Mouse (Mus musculus): ENCODE measurements around the gene Nup98. TPM values are rescaled to one million over a fixed set of nuclear protein-coding genes. Genes with fewer than 3 reads are reported as not detected.

The Nup98 gene
- total and polyA plus RNA-seq, 3 experiments, result 24.6 to 37.1 (median 25.0) TPM

DNA sequence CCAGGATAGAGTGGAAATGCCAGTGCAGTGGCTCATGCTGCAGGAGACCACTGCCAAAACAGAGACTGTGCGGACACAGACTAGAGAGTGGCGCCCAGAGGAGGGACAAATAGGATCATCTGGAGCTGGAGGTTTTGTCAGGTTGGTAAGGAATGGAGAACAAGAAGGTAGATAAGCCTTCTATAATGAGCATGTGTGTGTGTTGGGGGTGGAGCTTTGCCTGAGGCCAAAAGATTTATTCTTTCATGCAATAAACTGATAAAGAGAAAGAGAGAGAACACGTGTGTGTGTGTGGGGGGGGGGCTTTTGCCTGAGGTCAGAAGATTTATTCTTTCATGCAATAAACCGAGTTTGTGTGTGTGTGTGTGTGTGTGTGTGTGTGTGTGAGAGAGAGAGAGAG lies 23.1 kb upstream of the Nup98 start:
- TF ChIP-seq JUN (IDR thresholded peaks at IDR 0.05; ENCODE audit: insufficient read depth, low read depth, low read length) (no peak), IRF4 (IDR thresholded peaks at IDR 0.05; ENCODE audit: low read depth, low read length) (no peak), RAD21 (IDR thresholded peaks at IDR 0.05; ENCODE audit: low read depth, low read length) (no peak)
- Histone ChIP-seq H3K27me3 (replicated peaks) (peaks cover 1% of the 10 kb centered on the region), H3K4me2 (ENCODE audit: insufficient read depth, low read depth, poor library complexity, severe bottlenecking) (no peak overlapping the region), H3K9me3 (replicated peaks; ENCODE audit: low read length) (no peaks in the 10 kb centered on the region), H3K79me2 (replicated peaks; ENCODE audit: control insufficient read depth, extremely low read depth, insufficient read depth, poor library complexity, severe bottlenecking) (no peaks in the 10 kb centered on the region), H3K4me3 (replicated peaks in 1 of 3; ENCODE audit: low read depth in 2 of 3, low read length in 2 of 3, poor library complexity in 1 of 3) (no peak overlapping the region), H3K4me1 (ENCODE audit: control insufficient read depth in 1 of 2, insufficient read depth in 2 of 2) (peaks cover 0 to 22% of the 10 kb centered on the region in 2 experiments; a peak in 2 of 4 replicates), H3K27ac (ENCODE audit: insufficient read depth, low read depth) (no peak overlapping the region), H3K36me3 (replicated peaks in 1 of 2; ENCODE audit: control insufficient read depth in 1 of 2, insufficient read depth in 1 of 2, low read length in 1 of 2) (peaks cover 15 to 66% of the 10 kb centered on the region in 2 experiments), H3K9ac (ENCODE audit: insufficient read depth, low read depth) (no peak overlapping the region)
- dilution Hi-C loops (cut with MboI; ENCODE audit: extremely low pct_ligation_motif_present, extremely low pct_unique_long_range_greater_than_20kb, low sequenced_read_pairs) (no loop called here), in situ Hi-C loops (cut with MboI; ENCODE audit: low pct_ligation_motif_present, low pct_unique_long_range_greater_than_20kb, low sequenced_read_pairs) (no loop called here)
- no peak for DNase-seq (ENCODE audit: extremely low read depth)

DNA sequence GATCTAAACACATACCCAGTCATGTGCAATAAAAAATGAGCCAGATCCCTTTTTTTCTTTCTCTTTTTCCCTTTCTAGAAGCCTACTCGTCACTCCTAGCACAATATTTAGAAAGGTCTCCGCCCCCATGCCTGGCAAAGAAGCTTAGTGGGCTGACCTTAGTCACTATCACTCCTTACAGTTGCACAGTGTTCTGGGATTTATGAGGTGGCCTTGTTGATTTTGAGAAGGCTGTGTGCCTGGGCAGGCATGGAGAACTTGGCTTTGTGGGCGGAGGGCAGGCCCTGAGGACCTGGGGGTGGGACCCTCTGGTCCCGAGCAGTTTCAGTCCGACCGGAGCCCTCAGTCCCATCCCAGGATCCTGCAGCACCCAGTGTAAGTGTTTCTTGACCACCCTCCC lies 19.8 kb upstream of the Nup98 start:
- H3K9ac ChIP-seq (ENCODE audit: insufficient read depth, low read depth), result no peak overlapping the region
- in situ Hi-C loops (cut with MboI; ENCODE audit: low pct_ligation_motif_present, low pct_unique_long_range_greater_than_20kb, low sequenced_read_pairs), result no loop called here
- no peak overlapping the region for H3K4me2 ChIP-seq (ENCODE audit: insufficient read depth, low read depth, poor library complexity, severe bottlenecking)
- no peak overlapping the region for H3K4me3 ChIP-seq (replicated peaks in 1 of 3; ENCODE audit: low read depth in 2 of 3, low read length in 2 of 3, poor library complexity in 1 of 3)
- no peaks in the 10 kb centered on the region for H3K9me3 ChIP-seq (replicated peaks; ENCODE audit: low read length)
- H3K79me2 ChIP-seq (replicated peaks; ENCODE audit: control insufficient read depth, extremely low read depth, insufficient read depth, poor library complexity, severe bottlenecking), result no peaks in the 10 kb centered on the region
- H3K4me1 ChIP-seq (ENCODE audit: control insufficient read depth in 1 of 2, insufficient read depth in 2 of 2), result peaks cover 0 to 13% of the 10 kb centered on the region in 2 experiments; a peak in 2 of 4 replicates
- H3K36me3 ChIP-seq (replicated peaks in 1 of 2; ENCODE audit: control insufficient read depth in 1 of 2, insufficient read depth in 1 of 2, low read length in 1 of 2), result peaks cover 0 to 53% of the 10 kb centered on the region in 2 experiments
- no peak for TF ChIP-seq USF1 (IDR thresholded peaks at IDR 0.05; ENCODE audit: low read depth, low read length)
- TF ChIP-seq IRF4 (IDR thresholded peaks at IDR 0.05; ENCODE audit: low read depth, low read length), result no peak
- TF ChIP-seq MXI1 (IDR thresholded peaks at IDR 0.05; ENCODE audit: low read depth, low read length), result no peak
- TF ChIP-seq CHD2 (IDR thresholded peaks at IDR 0.05; ENCODE audit: low read length), result no peak
- TF ChIP-seq E2F4 (IDR thresholded peaks at IDR 0.05; ENCODE audit: insufficient replicate concordance, low read depth, low read length), result no peak
- TF ChIP-seq ZC3H11A (IDR thresholded peaks at IDR 0.05; ENCODE audit: low read depth, low read length), result no peak
- no peak for TF ChIP-seq POLR2AphosphoS2 (IDR thresholded peaks at IDR 0.05; ENCODE audit: low read depth, low read length)
- TF ChIP-seq GABPA (IDR thresholded peaks at IDR 0.05; ENCODE audit: insufficient replicate concordance, low read depth, low read length), result no peak
- TF ChIP-seq UBTF (IDR thresholded peaks at IDR 0.05; ENCODE audit: low read depth, low read length), result no peak
- TF ChIP-seq MEF2A (IDR thresholded peaks at IDR 0.05; ENCODE audit: borderline replicate concordance, low read depth, low read length), result no peak
- TF ChIP-seq ZKSCAN1 (IDR thresholded peaks at IDR 0.05; ENCODE audit: borderline replicate concordance, low read depth, low read length), result no peak
- no peak for TF ChIP-seq MAZ (IDR thresholded peaks at IDR 0.05; ENCODE audit: low read depth, low read length)
- no peak for TF ChIP-seq MAFK (IDR thresholded peaks at IDR 0.05; ENCODE audit: insufficient replicate concordance, low read length)
- no peak for TF ChIP-seq HCFC1 (IDR thresholded peaks at IDR 0.05; ENCODE audit: low read depth, low read length)
- no peak for TF ChIP-seq ZMIZ1 (IDR thresholded peaks at IDR 0.05; ENCODE audit: low read depth, low read length)
- TF ChIP-seq ZNF384 (IDR thresholded peaks at IDR 0.05; ENCODE audit: low read depth, low read length), result no peak
- TF ChIP-seq ETS1 (conservative IDR thresholded peaks at IDR 0.05; ENCODE audit: low read depth, low read length), result no peak
- TF ChIP-seq CHD1 (IDR thresholded peaks at IDR 0.05; ENCODE audit: low read depth, low read length), result no peak
- DNase-seq (ENCODE audit: extremely low read depth), result no peak
- H3K27me3 ChIP-seq (replicated peaks), result peaks cover 1% of the 10 kb centered on the region
- no peak overlapping the region for H3K27ac ChIP-seq (ENCODE audit: insufficient read depth, low read depth)
- dilution Hi-C loops (cut with MboI; ENCODE audit: extremely low pct_ligation_motif_present, extremely low pct_unique_long_range_greater_than_20kb, low sequenced_read_pairs), result no loop called here

All from CH12.LX (cell line).